Mouse (Mus musculus) erythroblast, embryonic 14.5 days (primary cell): ENCODE results near the gene Nfix.

ENCODE experiments used
- GATA1 ChIP-seq: IDR thresholded peaks from 2 replicates; pipeline ENCODE4 v1.6.1; 2012; ENCODE audit warnings: low read length, inconsistent platforms, mixed read lengths
- TAL1 ChIP-seq: IDR thresholded peaks from 3 replicates; pipeline ENCODE4 v1.6.1; 2012; ENCODE audit warnings: low read length, inconsistent platforms, mixed read lengths

- TF ChIP-seq TAL1 (no peak), GATA1 (no peak)
Observed at GRCm38 (mm10) chr8:84814240-84814554, 14.1 kb upstream of the Nfix start.
